Mouse (Mus musculus) E14TG2a.4 (cell line): ENCODE measurements around the gene Med25.

ENCODE experiments used
- H3K27me3 ChIP-seq: 2 replicates; pipeline ENCODE4 v1.6.1; 2014; ENCODE audit warnings: low read length, control low read depth; ENCODE audit not compliant: insufficient read depth
- H3K36me3 ChIP-seq: 2 replicates; pipeline ENCODE4 v1.6.1; 2014; ENCODE audit warnings: low read length, control low read depth; ENCODE audit not compliant: insufficient read depth
- H3K4me1 ChIP-seq: replicated peaks from 2 replicates; pipeline ENCODE4 v1.6.1; 2014; ENCODE audit warnings: low read depth, low read length, control low read depth
- H3K4me3 ChIP-seq: replicated peaks from 2 replicates; pipeline ENCODE4 v1.5.1; 2014; ENCODE audit warnings: mild to moderate bottlenecking, low read length
- H3K9me3 ChIP-seq: 2 replicates; pipeline ENCODE4 v1.6.1; 2014; ENCODE audit warnings: low read length, control low read depth
- CTCF ChIP-seq: conservative IDR thresholded peaks from 2 replicates; pipeline ENCODE4 v1.5.1; 2014; ENCODE audit warnings: low read length
- NANOG ChIP-seq: IDR thresholded peaks from 2 replicates; pipeline ENCODE4 v1.6.1; 2014; ENCODE audit warnings: borderline replicate concordance, low read length, mixed read lengths
- POU5F1 ChIP-seq: IDR thresholded peaks from 2 replicates; pipeline ENCODE4 v1.6.1; 2014; ENCODE audit warnings: low read length, borderline replicate concordance

The Med25 gene

GRCm38 (mm10) chr7:44863982-44864494 is 28.5 kb downstream of the Med25 start:
- Histone ChIP-seq H3K27me3 (no peaks in the 10 kb centered on the region), H3K9me3 (no peaks in the 10 kb centered on the region), H3K36me3 (peaks cover 62% of the 10 kb centered on the region), H3K4me3 (peak overlapping the region; percentile 45; the same call in 1 of the 2 replicates), H3K4me1 (peaks cover 90% of the 10 kb centered on the region)
- no peak for TF ChIP-seq POU5F1

DNA sequence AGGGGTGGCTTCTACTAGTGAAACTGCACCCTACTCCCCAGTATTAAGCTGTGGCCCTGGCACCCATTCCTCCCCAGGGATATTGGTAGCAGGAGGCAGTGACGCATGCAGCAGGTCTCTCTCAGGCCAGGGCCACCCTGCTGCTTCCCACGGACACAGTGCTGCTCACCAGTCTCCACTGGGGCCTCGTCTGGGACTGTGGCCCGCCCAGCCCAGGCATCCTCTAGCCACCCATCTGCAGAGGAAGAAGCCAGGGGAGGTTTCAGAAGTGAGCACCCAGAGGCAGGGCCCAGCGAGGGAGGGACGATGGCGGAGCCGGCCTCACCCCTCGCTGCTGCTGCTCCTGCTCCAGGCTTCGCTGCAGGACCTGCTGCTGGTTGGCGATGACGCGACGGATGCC is 29.3 kb downstream of the Med25 start:
- Histone ChIP-seq H3K4me3 (peak overlapping the region; percentile 45), H3K36me3 (peaks cover 68% of the 10 kb centered on the region), H3K9me3 (no peaks in the 10 kb centered on the region), H3K4me1 (peaks cover 92% of the 10 kb centered on the region), H3K27me3 (no peaks in the 10 kb centered on the region)
- TF ChIP-seq CTCF (no peak), POU5F1 (no peak), NANOG (no peak)

GRCm38 (mm10) chr7:44862434-44862833 is 30.1 kb downstream of the Med25 start:
- Histone ChIP-seq H3K27me3 (no peaks in the 10 kb centered on the region), H3K4me3 (no peak overlapping the region), H3K4me1 (peaks cover 89% of the 10 kb centered on the region), H3K9me3 (no peaks in the 10 kb centered on the region), H3K36me3 (peaks cover 68% of the 10 kb centered on the region)
- no peak for TF ChIP-seq CTCF
- no peak for TF ChIP-seq POU5F1
- TF ChIP-seq NANOG, result no peak

- H3K4me3 ChIP-seq, result 0 out of 2 replicates have a peak overlapping the region, but pooled peaks have one; percentile 37
These were observed 31.1 kb downstream of the Med25 start for GRCm38 (mm10) chr7:44861429-44861816.

DNA sequence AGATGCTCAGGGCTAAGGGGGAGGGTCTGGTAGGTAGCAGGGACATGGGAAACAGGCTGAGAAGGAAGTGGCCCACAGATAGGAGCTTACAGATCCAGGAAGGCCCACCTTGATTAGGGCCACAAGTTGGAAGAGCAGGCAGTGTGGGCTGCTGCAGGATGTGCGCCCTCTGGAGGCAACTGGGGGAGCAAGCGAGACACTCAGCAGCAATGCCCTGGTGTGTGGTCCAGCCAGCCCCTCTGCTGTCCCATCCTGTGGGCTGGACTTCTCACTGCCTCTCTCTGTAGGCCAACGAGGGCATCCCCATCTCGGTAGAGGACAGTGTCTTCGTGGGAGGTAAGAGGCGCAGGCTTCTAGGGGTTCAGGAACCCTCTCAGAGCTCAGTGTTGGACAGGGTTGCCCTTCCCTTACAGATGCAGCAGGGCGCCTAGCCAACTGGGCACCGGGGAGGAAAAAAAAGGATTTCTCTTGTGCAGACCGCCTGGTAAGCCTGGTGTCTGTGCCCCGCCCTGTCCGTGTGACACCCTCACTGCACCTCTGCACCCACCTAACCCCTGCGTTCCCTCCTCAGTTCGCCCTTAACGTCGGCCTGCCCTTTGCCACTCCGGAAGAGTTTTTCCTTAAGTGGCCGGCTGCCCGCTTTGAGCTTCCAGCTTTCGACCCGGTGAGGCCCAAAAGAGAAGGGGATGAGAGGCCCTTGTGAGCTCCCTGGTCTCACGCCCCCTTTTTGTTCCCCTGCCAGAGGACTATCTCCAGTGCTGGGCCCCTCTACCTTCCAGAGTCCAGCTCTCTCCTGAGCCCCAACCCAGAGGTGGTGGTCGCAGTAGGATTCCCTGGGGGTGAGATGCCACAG is 31.7 kb downstream of the Med25 start:
- H3K9me3 ChIP-seq, result no peaks in the 10 kb centered on the region
- peaks cover 55% of the 10 kb centered on the region for H3K36me3 ChIP-seq
- H3K4me3 ChIP-seq, result peak overlapping the region; percentile 37
- H3K27me3 ChIP-seq, result no peaks in the 10 kb centered on the region
- H3K4me1 ChIP-seq, result peaks cover 84% of the 10 kb centered on the region
- TF ChIP-seq CTCF (peak; percentile 86), POU5F1 (no peak)

More at GRCm38 (mm10) chr7:44861429-44861816, 31.1 kb downstream of the Med25 start:
- Histone ChIP-seq H3K4me1 (peaks cover 84% of the 10 kb centered on the region), H3K27me3 (no peaks in the 10 kb centered on the region), H3K36me3 (peaks cover 62% of the 10 kb centered on the region), H3K9me3 (no peaks in the 10 kb centered on the region)
- no peak for TF ChIP-seq CTCF
- TF ChIP-seq NANOG, result no peak
- no peak for TF ChIP-seq POU5F1

- Histone ChIP-seq H3K4me3 (no peak overlapping the region), H3K4me1 (peaks cover 84% of the 10 kb centered on the region), H3K9me3 (no peaks in the 10 kb centered on the region), H3K27me3 (no peaks in the 10 kb centered on the region), H3K36me3 (peaks cover 49% of the 10 kb centered on the region)
- TF ChIP-seq NANOG (no peak), CTCF (no peak), POU5F1 (no peak)
These were observed 32.6 kb downstream of the Med25 start for GRCm38 (mm10) chr7:44859896-44860295.

DNA sequence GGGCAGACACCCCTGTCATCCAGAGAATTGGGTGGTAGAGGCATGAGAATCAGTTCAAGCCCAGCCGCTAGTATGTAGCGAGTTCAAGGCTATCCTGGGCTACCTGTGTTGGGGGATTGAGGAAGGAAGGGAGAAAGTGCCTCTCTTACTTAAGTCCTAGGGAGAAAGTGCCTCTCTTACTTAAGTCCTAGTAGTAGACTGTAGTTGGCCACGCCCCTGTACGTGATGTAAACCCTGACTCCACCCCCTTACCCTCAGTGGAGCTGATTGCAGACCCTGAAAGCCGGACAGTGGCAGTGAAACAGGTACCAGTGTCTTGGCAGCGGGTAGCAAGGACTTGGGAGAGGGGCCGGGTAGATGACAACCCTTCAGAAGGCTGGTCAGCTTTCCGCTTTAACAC is 34.6 kb downstream of the Med25 start:
- Histone ChIP-seq H3K27me3 (no peaks in the 10 kb centered on the region), H3K4me1 (peaks cover 80% of the 10 kb centered on the region), H3K4me3 (peak overlapping the region; percentile 98), H3K36me3 (peaks cover 34% of the 10 kb centered on the region), H3K9me3 (no peaks in the 10 kb centered on the region)
- TF ChIP-seq NANOG (no peak), CTCF (no peak), POU5F1 (no peak)

- TF ChIP-seq POU5F1, result no peak
- TF ChIP-seq NANOG, result no peak
- no peak for TF ChIP-seq CTCF
- H3K4me1 ChIP-seq, result peaks cover 78% of the 10 kb centered on the region
These were observed 35.4 kb downstream of the Med25 start, which contains the start of gene Pnkp for GRCm38 (mm10) chr7:44857042-44857552. TSS of gene Pnkp (plus strand) at chr7:44857139.

More at GRCm38 (mm10) chr7:44857042-44857552, 35.4 kb downstream of the Med25 start, which contains the start of gene Pnkp:
- Histone ChIP-seq H3K9me3 (no peaks in the 10 kb centered on the region), H3K36me3 (peaks cover 32% of the 10 kb centered on the region), H3K27me3 (no peaks in the 10 kb centered on the region), H3K4me3 (peak within 1 kb of the TSS; percentile 98)
